Mouse (Mus musculus) neural tube, embryonic 11.5 days (tissue): ENCODE data around the gene Vmn1r58. TPM values are rescaled to one million over a fixed set of nuclear protein-coding genes. Genes with fewer than 3 reads are reported as not detected.
"Not testable (repeated sequence)": the region's sequence is repeated elsewhere in the genome, so short reads cannot be mapped to it uniquely, and the experiment has no call there.

Experiments used
- ATAC-seq: fragments of 200-750 bp; cut with Nextera tagmentation; 2 replicates; pipeline ENCODE4 v1.8.0; 2017; ENCODE audit warnings: moderate number of reproducible peaks, mild to moderate bottlenecking, moderate TSS enrichment, moderate library complexity; ENCODE audit not compliant: insufficient read depth, low FRiP score, low TSS enrichment
- DNase-seq: peaks from one replicate; pipeline ENCODE4 v3.0.0-alpha.2; 2015; ENCODE audit warnings: low spot score
- H3K27ac ChIP-seq: fragments of 300-500 bp; sonication (generic); 2 replicates; pipeline ENCODE4 v1.5.1; 2014; ENCODE audit warnings: low read depth, mild to moderate bottlenecking, low read length
- H3K27me3 ChIP-seq: fragments of 300-500 bp; sonication (generic); 2 replicates; pipeline ENCODE4 v1.6.1; 2014; ENCODE audit warnings: mild to moderate bottlenecking, low read length, mixed read lengths; ENCODE audit not compliant: control insufficient read depth, insufficient read depth
- H3K36me3 ChIP-seq: fragments of 300-500 bp; sonication (generic); 2 replicates; pipeline ENCODE4 v1.6.1; 2014; ENCODE audit warnings: mild to moderate bottlenecking, low read length, moderate library complexity, mixed read lengths; ENCODE audit not compliant: control insufficient read depth, insufficient read depth
- H3K4me1 ChIP-seq: fragments of 300-500 bp; sonication (generic); 2 replicates; pipeline ENCODE4 v1.6.1; 2014; ENCODE audit warnings: low read length, mixed read lengths; ENCODE audit not compliant: control insufficient read depth, insufficient read depth
- H3K4me2 ChIP-seq: fragments of 300-500 bp; sonication (generic); 2 replicates; pipeline ENCODE4 v1.6.1; 2014; ENCODE audit warnings: low read depth, mild to moderate bottlenecking, moderate library complexity
- H3K4me3 ChIP-seq: fragments of 300-500 bp; sonication (generic); 2 replicates; pipeline ENCODE4 v1.5.1; 2014; ENCODE audit warnings: low read depth, low read length
- H3K9ac ChIP-seq: fragments of 300-500 bp; sonication (generic); 2 replicates; pipeline ENCODE4 v1.6.1; 2014; ENCODE audit warnings: mild to moderate bottlenecking, low read length
- H3K9me3 ChIP-seq: fragments of 300-500 bp; sonication (generic); 2 replicates; pipeline ENCODE4 v1.6.1; 2016; ENCODE audit warnings: low read length; ENCODE audit not compliant: control insufficient read depth
- WGBS: fragments of 180-500 bp; shearing (Covaris S2); extraction: QIAGEN DNeasy Blood & Tissue Kit; methylation state at CpG from one replicate; pipeline ENCODE4 v1.1.7; 2014; 5-methylcytosine and 5-hydroxymethylcytosine counted together
- polyA plus RNA-seq: library from polyadenylated mRNA; unstranded; fragments of >200 nt; fragmentation: Nextera tagmentation; extraction: Ambion mirVana; gene quantifications from 2 replicates; pipeline ENCODE4 v1.2.1, GENCODE M21; 2014

The Vmn1r58 gene
- not detected in 2 replicates for polyA plus RNA-seq

DNA sequence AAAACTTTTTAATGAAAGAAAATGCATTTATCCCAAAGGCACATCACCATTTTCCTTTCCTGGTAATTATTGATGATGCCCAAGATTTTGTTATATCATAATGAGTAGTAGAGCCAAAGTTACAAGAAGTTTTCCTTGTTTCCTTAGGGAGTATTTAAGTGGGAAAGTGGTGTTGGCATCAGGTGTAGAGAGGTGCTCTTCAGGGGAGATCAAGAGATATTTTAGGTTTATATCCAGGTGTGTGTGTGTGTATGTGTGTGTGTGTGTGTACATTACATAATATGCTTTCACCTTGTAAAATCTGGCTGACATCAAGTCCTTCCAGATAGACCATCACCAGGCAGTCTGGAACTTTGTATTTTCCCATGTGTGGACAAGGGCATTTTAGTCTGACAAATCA lies at the start of gene Vmn1r58:
Gene Vmn1r58, minus strand, starts transcription at position 101 of the 400 bp plus-strand sequence.
- ATAC-seq, H3K9me3 ChIP-seq, H3K4me2 ChIP-seq, H3K4me3 ChIP-seq, H3K9ac ChIP-seq, H3K4me1 ChIP-seq, DNase-seq, H3K27me3 ChIP-seq, H3K27ac ChIP-seq, H3K36me3 ChIP-seq: not testable (repeated sequence)

DNA sequence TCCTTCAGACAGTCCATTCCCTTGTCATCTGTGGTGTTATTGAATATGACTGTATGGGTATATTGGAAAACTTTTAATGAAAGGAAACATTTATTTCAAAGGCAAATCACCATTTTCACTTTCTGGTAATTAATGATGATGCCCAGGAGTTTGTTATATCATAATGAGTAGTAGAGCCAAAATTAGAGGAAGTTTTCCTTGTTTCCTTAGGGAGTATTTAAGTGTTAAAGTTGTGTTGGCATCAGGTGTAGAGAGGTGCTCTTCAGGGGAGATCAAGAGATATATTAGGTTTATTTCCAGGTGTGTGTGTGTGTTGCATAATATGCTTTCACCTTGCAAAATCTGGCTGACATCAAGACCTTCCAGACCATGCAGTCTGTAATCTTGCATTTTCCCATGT lies 43.5 kb upstream of the Vmn1r58 start, which contains the start of gene Vmn1r59:
Gene Vmn1r59, minus strand, starts transcription at position 101 of the 400 bp plus-strand sequence.
- DNase-seq: no peak
- no peaks in the 10 kb centered on the region for H3K36me3 ChIP-seq
- H3K9me3 ChIP-seq: peaks cover 14% of the 10 kb centered on the region
- no peaks in the 10 kb centered on the region for H3K27me3 ChIP-seq
- H3K27ac ChIP-seq: no peak within 1 kb of the TSS
- no peak within 1 kb of the TSS for H3K9ac ChIP-seq
- ATAC-seq: no peak
- no peak within 1 kb of the TSS for H3K4me3 ChIP-seq
- no peak within 1 kb of the TSS for H3K4me2 ChIP-seq
- no peaks in the 10 kb centered on the region for H3K4me1 ChIP-seq

DNA sequence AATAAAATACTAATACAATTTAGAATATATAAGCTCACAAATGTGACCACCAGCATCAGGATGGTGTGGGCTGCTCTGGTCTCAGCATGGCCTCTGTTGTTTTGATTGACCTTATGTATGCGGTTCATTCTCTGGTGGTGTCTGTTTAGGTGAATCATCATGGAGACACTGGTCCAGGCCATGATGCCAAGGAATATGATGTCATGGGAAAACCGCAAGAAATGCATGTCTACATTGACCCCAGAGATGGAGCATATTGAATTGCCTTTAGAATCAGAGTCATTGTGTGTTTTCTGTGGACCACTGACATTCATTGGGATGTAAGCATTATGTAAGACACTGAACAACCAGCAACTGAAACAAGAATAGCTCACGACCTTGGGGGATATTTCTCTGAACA lies 40.8 kb upstream of the Vmn1r58 start:
- H3K27me3 ChIP-seq, H3K9ac ChIP-seq, H3K36me3 ChIP-seq, H3K4me1 ChIP-seq, H3K4me3 ChIP-seq, H3K27ac ChIP-seq, ATAC-seq, DNase-seq, H3K4me2 ChIP-seq: not testable (repeated sequence)
- peaks cover 14% of the 10 kb centered on the region for H3K9me3 ChIP-seq
- WGBS: 75% methylated on average over 3 of the region's 3 CpGs

DNA sequence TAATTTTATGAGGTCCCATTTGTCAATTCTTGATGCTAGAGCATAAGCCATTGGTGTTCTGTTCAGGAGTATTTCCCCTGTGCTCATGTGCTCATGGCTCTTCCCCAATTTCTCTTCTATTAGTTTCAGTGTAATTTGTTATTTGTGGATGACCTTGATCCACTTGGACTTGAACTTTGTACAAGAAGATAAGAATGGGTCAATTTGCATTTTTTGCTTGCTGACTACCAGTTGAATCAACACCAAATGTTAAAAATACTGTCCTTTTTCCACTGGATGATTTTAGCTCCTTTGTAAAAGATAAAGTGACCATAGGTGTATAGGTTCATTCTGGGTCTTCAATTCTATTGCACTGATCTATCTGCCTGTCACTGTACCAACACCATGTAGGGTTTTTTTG lies 35.4 kb upstream of the Vmn1r58 start:
- DNase-seq (no peak), ATAC-seq (no peak)
- no peak overlapping the region for H3K27ac ChIP-seq
- H3K4me2 ChIP-seq: no peak overlapping the region
- H3K9me3 ChIP-seq: peaks cover 2% of the 10 kb centered on the region; the same call in 1 of the 2 replicates
- H3K4me1 ChIP-seq: no peaks in the 10 kb centered on the region
- no peak overlapping the region for H3K9ac ChIP-seq
- H3K4me3 ChIP-seq: no peak overlapping the region
- no peaks in the 10 kb centered on the region for H3K27me3 ChIP-seq
- H3K36me3 ChIP-seq: no peaks in the 10 kb centered on the region

DNA sequence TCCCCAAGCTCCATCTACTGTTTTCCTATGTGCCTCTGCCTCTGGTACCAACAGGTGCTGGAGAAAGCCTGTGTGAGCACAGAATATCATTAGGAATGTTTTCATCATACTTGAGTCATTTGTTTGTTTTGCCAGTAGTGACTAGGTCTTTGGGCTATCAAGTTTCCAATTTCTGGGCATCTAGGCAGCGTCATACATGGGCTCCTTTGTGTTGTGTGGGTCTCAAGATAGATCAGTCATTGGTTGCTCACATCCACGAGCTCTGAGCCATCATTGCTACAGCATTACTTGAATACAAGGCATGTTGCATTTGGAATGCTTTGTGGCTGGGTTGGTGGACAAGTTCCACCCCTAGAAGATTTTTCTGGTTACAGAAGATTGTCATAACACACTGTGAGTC lies 7.0 kb downstream of the Vmn1r58 start:
- Histone ChIP-seq H3K27ac (no peak overlapping the region), H3K36me3 (no peaks in the 10 kb centered on the region), H3K4me2 (no peak overlapping the region), H3K4me3 (no peak overlapping the region), H3K9ac (no peak overlapping the region), H3K4me1 (no peaks in the 10 kb centered on the region), H3K27me3 (no peaks in the 10 kb centered on the region), H3K9me3 (no peaks in the 10 kb centered on the region)
- 39% methylated on average over 2 of the region's 2 CpGs for WGBS
- DNase-seq (no peak), ATAC-seq (no peak)

DNA sequence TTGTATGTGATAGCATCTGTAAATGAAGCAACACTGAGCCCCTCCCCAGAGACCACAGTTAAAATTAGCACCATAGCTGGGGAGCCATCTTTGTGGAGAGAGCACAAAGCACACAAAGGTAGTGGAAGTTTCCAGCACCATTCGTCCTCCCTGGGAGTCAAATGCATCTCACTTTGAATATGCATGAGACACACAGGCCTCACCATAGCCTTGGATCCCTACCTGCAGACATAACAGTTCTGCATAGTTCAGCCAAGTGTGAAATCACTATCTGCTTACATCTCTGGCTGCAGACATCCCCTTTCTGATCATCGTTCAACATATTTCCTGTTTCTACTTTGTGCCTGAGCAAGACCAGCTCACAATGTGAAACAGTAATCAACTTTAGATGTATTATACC lies 46.5 kb downstream of the Vmn1r58 start:
- DNase-seq (no peak), ATAC-seq (no peak)

DNA sequence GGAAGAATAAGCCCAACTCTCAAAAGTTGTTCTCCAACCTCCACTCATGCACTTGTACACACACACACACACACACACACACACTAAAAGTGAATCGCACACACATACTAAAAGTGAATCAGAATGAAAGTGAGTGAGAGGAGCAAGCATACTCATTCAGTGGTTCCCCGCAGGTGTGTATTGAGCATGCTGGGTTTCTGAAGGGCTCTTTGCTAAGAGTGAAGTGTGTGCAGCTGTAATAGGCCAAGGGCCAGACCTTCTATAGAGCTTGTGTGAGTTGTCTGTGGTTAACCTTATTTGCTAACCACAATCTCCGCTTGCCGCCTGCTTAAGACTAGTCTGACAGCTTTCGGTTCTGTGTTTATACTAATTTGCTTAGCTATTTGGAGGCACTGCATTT lies 49.6 kb downstream of the Vmn1r58 start:
- Histone ChIP-seq H3K4me2 (no peak overlapping the region), H3K9ac (no peak overlapping the region), H3K9me3 (peaks cover 20% of the 10 kb centered on the region), H3K36me3 (no peaks in the 10 kb centered on the region), H3K27ac (no peak overlapping the region), H3K4me3 (no peak overlapping the region), H3K27me3 (no peaks in the 10 kb centered on the region), H3K4me1 (no peaks in the 10 kb centered on the region)
- no peak for ATAC-seq
- WGBS: 93% methylated on average over 5 of the region's 5 CpGs
- no peak for DNase-seq

More for the DNA sequence above, 46.5 kb downstream of the Vmn1r58 start:
- WGBS: 74% methylated on average over 2 of the region's 2 CpGs
- H3K27ac ChIP-seq: no peak overlapping the region
- H3K4me1 ChIP-seq: no peaks in the 10 kb centered on the region
- no peaks in the 10 kb centered on the region for H3K27me3 ChIP-seq
- H3K36me3 ChIP-seq: no peaks in the 10 kb centered on the region
- H3K9ac ChIP-seq: no peak overlapping the region
- no peak overlapping the region for H3K4me3 ChIP-seq
- peaks cover 11% of the 10 kb centered on the region for H3K9me3 ChIP-seq
- no peak overlapping the region for H3K4me2 ChIP-seq

Other genes starting within 250 kb of the Vmn1r58 start
- not detected in 2 replicates for gene Vmn1r56, start 216.6 kb downstream of the Vmn1r58 start, polyA plus RNA-seq
- not detected in 2 replicates for gene Vmn1r57, start 194.9 kb downstream of the Vmn1r58 start, polyA plus RNA-seq
- gene Gm5065, start 62.9 kb downstream of the Vmn1r58 start, polyA plus RNA-seq: not detected in 2 replicates
- gene Nlrp2, start 62.4 kb downstream of the Vmn1r58 start, polyA plus RNA-seq: not detected in 2 replicates
- gene Vmn1r59, start 43.4 kb upstream of the Vmn1r58 start, polyA plus RNA-seq: not detected in 2 replicates
- not detected in 2 replicates for gene Vmn2r28, start 80.6 kb upstream of the Vmn1r58 start, polyA plus RNA-seq
- gene Vmn1r60, start 133.9 kb upstream of the Vmn1r58 start, polyA plus RNA-seq: not detected in 2 replicates
- not detected in 2 replicates for gene Vmn1r61, start 199.9 kb upstream of the Vmn1r58 start, polyA plus RNA-seq